Mouse (Mus musculus) liver, embryonic 16.5 days (tissue): ENCODE measurements at regions not wholly inside any gene's neighbourhood (a gene's known extent, or its start where the extent isn't known, plus 50 kb on each side); places are given as distances from the start of the nearest gene placed in this dataset.

Experiments
- ATAC-seq: fragments of 200-750 bp; cut with Nextera tagmentation; 2 replicates; pipeline ENCODE4 v1.8.0; 2017; ENCODE audit warnings: low read depth, mild to moderate bottlenecking, moderate number of reproducible peaks, moderate library complexity
- H3K27ac ChIP-seq: fragments of 300-500 bp; sonication (generic); 2 replicates; pipeline ENCODE4 v1.5.1; 2014; ENCODE audit warnings: mild to moderate bottlenecking, low read length
- H3K27me3 ChIP-seq: fragments of 300-500 bp; sonication (generic); 2 replicates; pipeline ENCODE4 v1.6.1; 2014; ENCODE audit warnings: low read depth, low read length, mixed read lengths; ENCODE audit not compliant: control insufficient read depth, insufficient read depth
- H3K36me3 ChIP-seq: fragments of 300-500 bp; sonication (generic); 2 replicates; pipeline ENCODE4 v1.6.1; 2014; ENCODE audit warnings: mild to moderate bottlenecking; ENCODE audit not compliant: control insufficient read depth, insufficient read depth
- H3K4me1 ChIP-seq: fragments of 300-500 bp; sonication (generic); 2 replicates; pipeline ENCODE4 v1.6.1; 2014; ENCODE audit warnings: low read depth, low read length, mixed read lengths; ENCODE audit not compliant: control insufficient read depth
- H3K4me2 ChIP-seq: fragments of 300-500 bp; sonication (generic); 2 replicates; pipeline ENCODE4 v1.6.1; 2014; ENCODE audit warnings: low read depth, low read length, mixed read lengths
- H3K4me3 ChIP-seq: fragments of 300-500 bp; sonication (generic); 2 replicates; pipeline ENCODE4 v1.5.1; 2014; ENCODE audit warnings: low read depth, mild to moderate bottlenecking, low read length
- H3K9ac ChIP-seq: fragments of 300-500 bp; sonication (generic); 2 replicates; pipeline ENCODE4 v1.6.1; 2014; ENCODE audit warnings: low read depth, low read length
- H3K9me3 ChIP-seq: fragments of 300-500 bp; sonication (generic); replicated peaks from 2 replicates; pipeline ENCODE4 v1.6.1; 2016; ENCODE audit warnings: low read length; ENCODE audit not compliant: control insufficient read depth
- WGBS: fragments of 180-500 bp; shearing (Covaris S2); extraction: QIAGEN DNeasy Blood & Tissue Kit; methylation state at CpG from one replicate; pipeline ENCODE4 v1.1.7; 2014; ENCODE audit not compliant: insufficient replicate concordance; 5-methylcytosine and 5-hydroxymethylcytosine counted together

- Histone ChIP-seq H3K4me3 (no peak overlapping the region), H3K27ac (no peak overlapping the region), H3K4me2 (no peak overlapping the region), H3K27me3 (no peaks in the 10 kb centered on the region), H3K4me1 (no peaks in the 10 kb centered on the region), H3K9me3 (no peaks in the 10 kb centered on the region), H3K36me3 (no peaks in the 10 kb centered on the region), H3K9ac (no peak overlapping the region)
- no peak for ATAC-seq
- 46% methylated on average over 5 of the region's 5 CpGs for WGBS
These were observed 102.0 kb upstream of the Nampt start for GRCm38 (mm10) chr12:32717129-32717921.

- H3K27me3 ChIP-seq = no peaks in the 10 kb centered on the region
- ATAC-seq = no peak
- WGBS = 69% methylated on average over 4 of the region's 4 CpGs
- no peak overlapping the region for H3K4me3 ChIP-seq
- H3K36me3 ChIP-seq = no peaks in the 10 kb centered on the region
- H3K27ac ChIP-seq = no peak overlapping the region
- no peak overlapping the region for H3K9ac ChIP-seq
- no peaks in the 10 kb centered on the region for H3K4me1 ChIP-seq
- no peak overlapping the region for H3K4me2 ChIP-seq
- no peaks in the 10 kb centered on the region for H3K9me3 ChIP-seq
These were observed 100.1 kb upstream of the Nampt start for GRCm38 (mm10) chr12:32719203-32719602.

GRCm38 (mm10) chr12:32724451-32725188, 94.7 kb upstream of the Nampt start:
- ATAC-seq = no peak
- no peaks in the 10 kb centered on the region for H3K4me1 ChIP-seq
- WGBS = 59% methylated on average over 7 of the region's 7 CpGs

GRCm38 (mm10) chr12:32727539-32727938, 91.8 kb upstream of the Nampt start:
- no peak for ATAC-seq
- H3K9ac ChIP-seq = no peak overlapping the region
- H3K4me2 ChIP-seq = no peak overlapping the region
- H3K4me1 ChIP-seq = no peaks in the 10 kb centered on the region
- H3K27me3 ChIP-seq = no peaks in the 10 kb centered on the region
- H3K36me3 ChIP-seq = no peaks in the 10 kb centered on the region
- 32% methylated on average over 1 of the region's 1 CpGs for WGBS
- H3K9me3 ChIP-seq = no peaks in the 10 kb centered on the region
- no peak overlapping the region for H3K27ac ChIP-seq
- no peak overlapping the region for H3K4me3 ChIP-seq

More at GRCm38 (mm10) chr12:32724451-32725188, 94.7 kb upstream of the Nampt start:
- Histone ChIP-seq H3K9me3 (no peaks in the 10 kb centered on the region), H3K4me3 (no peak overlapping the region), H3K27me3 (no peaks in the 10 kb centered on the region), H3K36me3 (no peaks in the 10 kb centered on the region), H3K27ac (no peak overlapping the region), H3K9ac (no peak overlapping the region), H3K4me2 (no peak overlapping the region)

- 59% methylated on average over 10 of the region's 10 CpGs for WGBS
- no peaks in the 10 kb centered on the region for H3K36me3 ChIP-seq
These were observed 90.9 kb upstream of the Nampt start for GRCm38 (mm10) chr12:32728425-32728824.

GRCm38 (mm10) chr12:32735224-32735623, 84.1 kb upstream of the Nampt start:
- Histone ChIP-seq H3K36me3 (no peaks in the 10 kb centered on the region), H3K9me3 (no peaks in the 10 kb centered on the region), H3K27me3 (no peaks in the 10 kb centered on the region), H3K9ac (no peak overlapping the region), H3K4me1 (no peaks in the 10 kb centered on the region), H3K27ac (no peak overlapping the region), H3K4me2 (no peak overlapping the region), H3K4me3 (no peak overlapping the region)
- no peak for ATAC-seq
- WGBS = 53% methylated on average over 2 of the region's 2 CpGs

More at GRCm38 (mm10) chr12:32728425-32728824, 90.9 kb upstream of the Nampt start:
- Histone ChIP-seq H3K9ac (no peak overlapping the region), H3K9me3 (no peaks in the 10 kb centered on the region), H3K27ac (no peak overlapping the region), H3K4me1 (no peaks in the 10 kb centered on the region), H3K4me2 (no peak overlapping the region), H3K4me3 (no peak overlapping the region), H3K27me3 (no peaks in the 10 kb centered on the region)
- ATAC-seq = no peak

GRCm38 (mm10) chr12:32741465-32741864, 77.9 kb upstream of the Nampt start:
- Histone ChIP-seq H3K27ac (no peak overlapping the region), H3K9ac (no peak overlapping the region), H3K27me3 (no peaks in the 10 kb centered on the region), H3K9me3 (no peaks in the 10 kb centered on the region), H3K4me2 (no peak overlapping the region), H3K4me3 (no peak overlapping the region), H3K4me1 (no peaks in the 10 kb centered on the region), H3K36me3 (no peaks in the 10 kb centered on the region)
- no peak for ATAC-seq

- 65% methylated on average over 2 of the region's 2 CpGs for WGBS
- ATAC-seq = no peak
- Histone ChIP-seq H3K9ac (no peak overlapping the region), H3K4me1 (no peaks in the 10 kb centered on the region), H3K36me3 (no peaks in the 10 kb centered on the region), H3K9me3 (no peaks in the 10 kb centered on the region), H3K27ac (no peak overlapping the region), H3K27me3 (no peaks in the 10 kb centered on the region), H3K4me3 (no peak overlapping the region), H3K4me2 (no peak overlapping the region)
These were observed 61.8 kb upstream of the Nampt start for GRCm38 (mm10) chr12:32757441-32758119.

GRCm38 (mm10) chr12:32758150-32758549, 61.2 kb upstream of the Nampt start:
- no peak overlapping the region for H3K27ac ChIP-seq
- no peaks in the 10 kb centered on the region for H3K4me1 ChIP-seq
- no peak overlapping the region for H3K9ac ChIP-seq
- no peak overlapping the region for H3K4me2 ChIP-seq
- 46% methylated on average over 2 of the region's 2 CpGs for WGBS
- no peaks in the 10 kb centered on the region for H3K9me3 ChIP-seq
- H3K4me3 ChIP-seq = no peak overlapping the region
- ATAC-seq = no peak
- H3K27me3 ChIP-seq = no peaks in the 10 kb centered on the region
- H3K36me3 ChIP-seq = no peaks in the 10 kb centered on the region
